Mouse (Mus musculus): ENCODE data around the gene Papolg. TPM values are rescaled to one million over a fixed set of nuclear protein-coding genes. Genes with fewer than 3 reads are reported as not detected.
"Not testable (repeated sequence)": the region's sequence is repeated elsewhere in the genome, so short reads cannot be mapped to it uniquely, and the experiment has no call there.

The Papolg gene
- 25.2 and 25.6 TPM in 2 replicates for polyA plus RNA-seq (2016; fragmentation: Nextera tagmentation; extraction: Ambion mirVana)

GRCm38 (mm10) chr11:23895060-23895426, at the start of gene Papolg:
Papolg (minus strand) TSS chr11:23895253.
- Histone ChIP-seq H3K4me1 (peaks cover 3% of the 10 kb centered on the region), H3K36me3 (peaks cover 6% of the 10 kb centered on the region), H3K4me3 (peak within 1 kb of the TSS; percentile 97), H3K27me3 (replicated peaks) (no peaks in the 10 kb centered on the region), H3K27ac (peak within 1 kb of the TSS; percentile 79), H3K9me3 (no peaks in the 10 kb centered on the region), H3K4me2 (replicated peaks) (peak within 1 kb of the TSS; percentile 66), H3K9ac (peak within 1 kb of the TSS; percentile 96)
- peak; percentile 100 for ATAC-seq (ENCODE audit: low FRiP score, low read depth)
- WGBS, result under 1% methylated on average over 21 of the region's 21 CpGs

- not testable (repeated sequence) for ATAC-seq (ENCODE audit: low FRiP score, low read depth); H3K9ac ChIP-seq; H3K27ac ChIP-seq; H3K9me3 ChIP-seq; H3K4me1 ChIP-seq; H3K36me3 ChIP-seq; H3K27me3 ChIP-seq (replicated peaks); H3K4me3 ChIP-seq
- WGBS, result 24% methylated on average over 8 of the region's 8 CpGs
- 0 out of 2 replicates have a peak overlapping the region, but pooled peaks have one; percentile 12 for H3K4me2 ChIP-seq (replicated peaks)
These were observed 33.1 kb upstream of the Papolg start for GRCm38 (mm10) chr11:23928146-23928545.

- H3K36me3 ChIP-seq, result no peaks in the 10 kb centered on the region
- no peak overlapping the region for H3K27ac ChIP-seq
- H3K4me2 ChIP-seq (replicated peaks), result 0 out of 2 replicates have a peak overlapping the region, but pooled peaks have one; percentile 12
- H3K9ac ChIP-seq, result no peak overlapping the region
- no peaks in the 10 kb centered on the region for H3K27me3 ChIP-seq (replicated peaks)
- WGBS, result 41% methylated on average over 8 of the region's 8 CpGs
- no peaks in the 10 kb centered on the region for H3K9me3 ChIP-seq
- H3K4me3 ChIP-seq, result no peak overlapping the region
- no peaks in the 10 kb centered on the region for H3K4me1 ChIP-seq
- no peak for ATAC-seq (ENCODE audit: low FRiP score, low read depth)
These were observed 32.6 kb upstream of the Papolg start for GRCm38 (mm10) chr11:23927643-23928042.

- H3K27ac ChIP-seq; ATAC-seq (ENCODE audit: low FRiP score, low read depth); H3K4me1 ChIP-seq; H3K4me2 ChIP-seq (replicated peaks); H3K4me3 ChIP-seq; H3K36me3 ChIP-seq; H3K9me3 ChIP-seq; H3K27me3 ChIP-seq (replicated peaks); H3K9ac ChIP-seq: not testable (repeated sequence)
- 89% methylated on average over 2 of the region's 2 CpGs for WGBS
These were observed 18.8 kb upstream of the Papolg start for GRCm38 (mm10) chr11:23913824-23914223.

GRCm38 (mm10) chr11:23903909-23904308, 8.9 kb upstream of the Papolg start:
- WGBS, result 74% methylated on average over 1 of the region's 1 CpGs

GRCm38 (mm10) chr11:23894141-23895059, 653 bp downstream of the Papolg start:
- WGBS, result under 1% methylated on average over 48 of the region's 48 CpGs
- H3K4me1 ChIP-seq, result peaks cover 3% of the 10 kb centered on the region
- H3K9me3 ChIP-seq, result no peaks in the 10 kb centered on the region

More at GRCm38 (mm10) chr11:23903909-23904308, 8.9 kb upstream of the Papolg start:
- H3K36me3 ChIP-seq, result no peaks in the 10 kb centered on the region
- no peak overlapping the region for H3K4me2 ChIP-seq (replicated peaks)
- no peak overlapping the region for H3K4me3 ChIP-seq
- no peak overlapping the region for H3K27ac ChIP-seq
- no peaks in the 10 kb centered on the region for H3K9me3 ChIP-seq
- no peak overlapping the region for H3K9ac ChIP-seq
- ATAC-seq (ENCODE audit: low FRiP score, low read depth), result no peak
- H3K27me3 ChIP-seq (replicated peaks), result no peaks in the 10 kb centered on the region
- H3K4me1 ChIP-seq, result no peaks in the 10 kb centered on the region

GRCm38 (mm10) chr11:23893556-23893955, 1.5 kb downstream of the Papolg start:
- Histone ChIP-seq H3K9ac (no peak overlapping the region), H3K4me2 (replicated peaks) (peak overlapping the region; percentile 31; the same call in 1 of the 2 replicates), H3K4me3 (no peak overlapping the region)

More at GRCm38 (mm10) chr11:23894141-23895059, 653 bp downstream of the Papolg start:
- peak overlapping the region; percentile 79 for H3K27ac ChIP-seq
- H3K36me3 ChIP-seq, result peaks cover 8% of the 10 kb centered on the region
- H3K4me3 ChIP-seq, result peak overlapping the region; percentile 97
- H3K4me2 ChIP-seq (replicated peaks), result peak overlapping the region; percentile 66
- peak overlapping the region; percentile 96 for H3K9ac ChIP-seq
- no peaks in the 10 kb centered on the region for H3K27me3 ChIP-seq (replicated peaks)
- ATAC-seq (ENCODE audit: low FRiP score, low read depth), result peak; percentile 80

GRCm38 (mm10) chr11:23864326-23864725, 30.7 kb downstream of the Papolg start:
- WGBS, result 85% methylated on average over 2 of the region's 2 CpGs
- H3K36me3 ChIP-seq, result peaks cover 64% of the 10 kb centered on the region
- H3K4me1 ChIP-seq, result no peaks in the 10 kb centered on the region
- H3K9me3 ChIP-seq, result no peaks in the 10 kb centered on the region
- no peak for ATAC-seq (ENCODE audit: low FRiP score, low read depth)
- no peak overlapping the region for H3K4me2 ChIP-seq (replicated peaks)
- no peaks in the 10 kb centered on the region for H3K27me3 ChIP-seq (replicated peaks)
- H3K9ac ChIP-seq, result no peak overlapping the region
- H3K4me3 ChIP-seq, result no peak overlapping the region
- H3K27ac ChIP-seq, result no peak overlapping the region

More at GRCm38 (mm10) chr11:23893556-23893955, 1.5 kb downstream of the Papolg start:
- Histone ChIP-seq H3K27ac (no peak overlapping the region), H3K27me3 (replicated peaks) (no peaks in the 10 kb centered on the region), H3K9me3 (no peaks in the 10 kb centered on the region), H3K36me3 (peaks cover 16% of the 10 kb centered on the region), H3K4me1 (peaks cover 3% of the 10 kb centered on the region)
- ATAC-seq (ENCODE audit: low FRiP score, low read depth), result no peak

GRCm38 (mm10) chr11:23856723-23857112, 38.3 kb downstream of the Papolg start:
- no peak for ATAC-seq (ENCODE audit: low FRiP score, low read depth)
- Histone ChIP-seq H3K9ac (no peak overlapping the region), H3K4me1 (no peaks in the 10 kb centered on the region), H3K4me2 (replicated peaks) (no peak overlapping the region), H3K27me3 (replicated peaks) (no peaks in the 10 kb centered on the region), H3K36me3 (peaks cover 50% of the 10 kb centered on the region), H3K9me3 (no peaks in the 10 kb centered on the region), H3K4me3 (no peak overlapping the region), H3K27ac (no peak overlapping the region)
- 91% methylated on average over 4 of the region's 4 CpGs for WGBS

- no peak for ATAC-seq (ENCODE audit: low FRiP score, low read depth)
- WGBS, result 88% methylated on average over 7 of the region's 7 CpGs
- Histone ChIP-seq H3K4me1 (no peaks in the 10 kb centered on the region), H3K9ac (no peak overlapping the region), H3K36me3 (peaks cover 44% of the 10 kb centered on the region), H3K4me3 (no peak overlapping the region), H3K9me3 (no peaks in the 10 kb centered on the region), H3K27me3 (replicated peaks) (no peaks in the 10 kb centered on the region), H3K4me2 (replicated peaks) (no peak overlapping the region), H3K27ac (no peak overlapping the region)
These were observed 38.9 kb downstream of the Papolg start for GRCm38 (mm10) chr11:23856054-23856722.

- 13% methylated on average over 3 of the region's 3 CpGs for WGBS
- no peak overlapping the region for H3K9ac ChIP-seq
- ATAC-seq (ENCODE audit: low FRiP score, low read depth), result peak; percentile 73
These were observed 39.8 kb downstream of the Papolg start for GRCm38 (mm10) chr11:23855182-23855802.

GRCm38 (mm10) chr11:23853306-23853705, 41.7 kb downstream of the Papolg start:
- no peak for ATAC-seq (ENCODE audit: low FRiP score, low read depth)
- Histone ChIP-seq H3K36me3 (peaks cover 20% of the 10 kb centered on the region), H3K4me3 (no peak overlapping the region), H3K4me2 (replicated peaks) (no peak overlapping the region), H3K27me3 (replicated peaks) (no peaks in the 10 kb centered on the region), H3K9ac (no peak overlapping the region), H3K27ac (no peak overlapping the region), H3K4me1 (no peaks in the 10 kb centered on the region), H3K9me3 (no peaks in the 10 kb centered on the region)
- WGBS, result 83% methylated on average over 5 of the region's 5 CpGs

More at GRCm38 (mm10) chr11:23855182-23855802, 39.8 kb downstream of the Papolg start:
- Histone ChIP-seq H3K4me1 (no peaks in the 10 kb centered on the region), H3K27me3 (replicated peaks) (no peaks in the 10 kb centered on the region), H3K36me3 (peaks cover 37% of the 10 kb centered on the region), H3K4me2 (replicated peaks) (no peak overlapping the region), H3K9me3 (no peaks in the 10 kb centered on the region), H3K4me3 (no peak overlapping the region), H3K27ac (no peak overlapping the region)

Data from neural tube, embryonic 12.5 days (tissue).